Mouse (Mus musculus) forebrain, embryonic 11.5 days (tissue): ENCODE data around the gene Olfr1320. TPM values are rescaled to one million over a fixed set of nuclear protein-coding genes. Genes with fewer than 3 reads are reported as not detected.
"Not testable (repeated sequence)": the region's sequence is repeated elsewhere in the genome, so short reads cannot be mapped to it uniquely, and the experiment has no call there.

Experiments used
- ATAC-seq: fragments of 200-750 bp; cut with Nextera tagmentation; replicated peaks from 2 replicates; pipeline ENCODE4 v1.8.0; 2017; ENCODE audit warnings: moderate TSS enrichment; ENCODE audit not compliant: low FRiP score
- DNase-seq: peaks from one replicate; pipeline ENCODE4 v3.0.0-alpha.2; 2017; ENCODE audit warnings: low spot score
- H3K27ac ChIP-seq: fragments of 300-500 bp; sonication (generic); 2 replicates; pipeline ENCODE4 v1.5.1; 2014; ENCODE audit warnings: low read depth, low read length
- H3K27me3 ChIP-seq: fragments of 300-500 bp; sonication (generic); 2 replicates; pipeline ENCODE4 v1.6.1; 2014; ENCODE audit warnings: mild to moderate bottlenecking, low read length, mixed read lengths; ENCODE audit not compliant: control insufficient read depth, insufficient read depth
- H3K36me3 ChIP-seq: fragments of 300-500 bp; sonication (generic); 2 replicates; pipeline ENCODE4 v1.6.1; 2014; ENCODE audit warnings: mild to moderate bottlenecking, low read length, moderate library complexity, mixed read lengths; ENCODE audit not compliant: control insufficient read depth, insufficient read depth
- H3K4me1 ChIP-seq: fragments of 300-500 bp; sonication (generic); replicated peaks from 2 replicates; pipeline ENCODE4 v1.6.1; 2014; ENCODE audit warnings: low read length, mixed read lengths; ENCODE audit not compliant: control insufficient read depth, insufficient read depth
- H3K4me2 ChIP-seq: fragments of 300-500 bp; sonication (generic); 2 replicates; pipeline ENCODE4 v1.6.1; 2014; ENCODE audit warnings: low read depth, mild to moderate bottlenecking, low read length, moderate library complexity, mixed read lengths; ENCODE audit not compliant: severe bottlenecking
- H3K4me3 ChIP-seq: fragments of 300-500 bp; sonication (generic); 2 replicates; pipeline ENCODE4 v1.5.1; 2014; ENCODE audit warnings: low read depth, low read length
- H3K9ac ChIP-seq: fragments of 300-500 bp; sonication (generic); 2 replicates; pipeline ENCODE4 v1.6.1; 2014; ENCODE audit warnings: low read length
- H3K9me3 ChIP-seq: fragments of 300-500 bp; sonication (generic); 2 replicates; pipeline ENCODE4 v1.6.1; 2016; ENCODE audit warnings: low read length, mixed read lengths; ENCODE audit not compliant: control insufficient read depth
- WGBS: fragments of 180-500 bp; shearing (Covaris S2); extraction: QIAGEN DNeasy Blood & Tissue Kit; methylation state at CpG from one replicate; pipeline ENCODE4 v1.1.7; 2014; 5-methylcytosine and 5-hydroxymethylcytosine counted together
- polyA plus RNA-seq: library from polyadenylated mRNA; unstranded; fragments of >200 nt; fragmentation: Nextera tagmentation; extraction: Ambion mirVana; gene quantifications from 2 replicates; pipeline ENCODE4 v1.2.1, GENCODE M21; 2014

Gene Olfr1320
- not detected in 2 replicates for polyA plus RNA-seq

GRCm38 (mm10) chrX:49672033-49672432 is at the start of gene Olfr1320:
Gene Olfr1320 (plus strand): TSS chrX:49672333.
- no peak for DNase-seq
- Histone ChIP-seq H3K4me3 (no peak within 1 kb of the TSS), H3K27me3 (no peaks in the 10 kb centered on the region), H3K4me1 (no peaks in the 10 kb centered on the region), H3K36me3 (no peaks in the 10 kb centered on the region), H3K9ac (no peak within 1 kb of the TSS), H3K9me3 (no peaks in the 10 kb centered on the region), H3K27ac (no peak within 1 kb of the TSS), H3K4me2 (no peak within 1 kb of the TSS)
- 77% methylated on average over 1 of the region's 1 CpGs for WGBS
- ATAC-seq, result no peak

- Histone ChIP-seq H3K4me3 (no peak overlapping the region), H3K27ac (no peak overlapping the region), H3K36me3 (no peaks in the 10 kb centered on the region), H3K9ac (no peak overlapping the region), H3K27me3 (no peaks in the 10 kb centered on the region), H3K4me2 (no peak overlapping the region), H3K9me3 (no peaks in the 10 kb centered on the region), H3K4me1 (no peaks in the 10 kb centered on the region)
- DNase-seq (no peak), ATAC-seq (no peak)
These were observed 44.6 kb upstream of the Olfr1320 start for GRCm38 (mm10) chrX:49627566-49627965.

- Histone ChIP-seq H3K9me3 (no peaks in the 10 kb centered on the region), H3K4me1 (no peaks in the 10 kb centered on the region), H3K27me3 (no peaks in the 10 kb centered on the region), H3K4me3 (no peak overlapping the region), H3K9ac (no peak overlapping the region), H3K4me2 (no peak overlapping the region), H3K27ac (no peak overlapping the region), H3K36me3 (no peaks in the 10 kb centered on the region)
- DNase-seq (no peak), ATAC-seq (no peak)
- 83% methylated on average over 2 of the region's 2 CpGs for WGBS
These were observed 40.9 kb upstream of the Olfr1320 start for GRCm38 (mm10) chrX:49631195-49631594.

- DNase-seq, H3K9me3 ChIP-seq, H3K9ac ChIP-seq, ATAC-seq, H3K27me3 ChIP-seq, H3K4me1 ChIP-seq, H3K4me2 ChIP-seq, H3K36me3 ChIP-seq, H3K4me3 ChIP-seq, H3K27ac ChIP-seq: not testable (repeated sequence)
- 87% methylated on average over 28 of the region's 29 CpGs for WGBS
These were observed 11.4 kb upstream of the Olfr1320 start for GRCm38 (mm10) chrX:49660781-49661180.

Other genes with a start within 250 kb of the Olfr1320 start
- 1.7 and 2.0 TPM in 2 replicates for gene Arhgap36, start 208.4 kb upstream of the Olfr1320 start, polyA plus RNA-seq
- not detected in 2 replicates for gene Olfr1321, start 62.7 kb downstream of the Olfr1320 start, polyA plus RNA-seq
- 1.2 and 1.7 TPM in 2 replicates for gene Igsf1, start 125.4 kb downstream of the Olfr1320 start, polyA plus RNA-seq
- gene Olfr1322, start 219.2 kb downstream of the Olfr1320 start, polyA plus RNA-seq, result not detected in 2 replicates